Mouse (Mus musculus) layer of hippocampus, postnatal 14 days (tissue): ENCODE results near the gene Tubb4a. TPM values are rescaled to one million over a fixed set of nuclear protein-coding genes. Genes with fewer than 3 reads are reported as not detected.
"Not testable (repeated sequence)": the region's sequence is repeated elsewhere in the genome, so short reads cannot be mapped to it uniquely, and the experiment has no call there.

Experiments
- DNase-seq, 2 experiments: peaks; one replicate each; pipeline ENCODE4 v3.0.0; 2021 to 2022; ENCODE audit warnings: low spot score in 2 of 2, mixed read lengths in 1 of 2
- total RNA-seq, 2 experiments: library from RNA; stranded (reverse); gene quantifications; 2 replicates each; pipeline ENCODE4 v1.2.3; 2021

Gene Tubb4a
- total RNA-seq, 2 experiments from 2014 or later = 714 to 754 TPM

- DNase-seq = peak; percentile 79 to 81
Observed at GRCm38 (mm10) chr17:57059486-57059977, 28.1 kb downstream of the Tubb4a start, which contains the start of gene Slc25a23. Gene Slc25a23, minus strand, starts transcription at chr17:57059863.

GRCm38 (mm10) chr17:57058891-57059485 lies 28.6 kb downstream of the Tubb4a start, which contains the start of gene Crb3:
Gene Crb3, plus strand, starts transcription at chr17:57059105.
- DNase-seq = peak; percentile 50 to 56

- DNase-seq = no peak
Observed at GRCm38 (mm10) chr17:57056246-57056645, 31.3 kb downstream of the Tubb4a start.

- DNase-seq = not testable (repeated sequence)
Observed at GRCm38 (mm10) chr17:57051679-57052078, 35.9 kb downstream of the Tubb4a start.

- peak in 1 of 2 experiments; percentile 49 for DNase-seq
Observed at GRCm38 (mm10) chr17:57048816-57049215, 38.8 kb downstream of the Tubb4a start.

GRCm38 (mm10) chr17:57047406-57047805 lies 40.2 kb downstream of the Tubb4a start:
- no peak for DNase-seq

GRCm38 (mm10) chr17:57041554-57041953 lies 46.0 kb downstream of the Tubb4a start, which contains the start of gene Slc25a41:
Gene Slc25a41, minus strand, starts transcription at chr17:57041654.
- no peak for DNase-seq

- no peak for DNase-seq
Observed at GRCm38 (mm10) chr17:57038978-57039377, 48.6 kb downstream of the Tubb4a start.

- DNase-seq = no peak
Observed at GRCm38 (mm10) chr17:57032854-57033253, 54.7 kb downstream of the Tubb4a start.

- peak; percentile 99 to 100 for DNase-seq
Observed at GRCm38 (mm10) chr17:57031661-57032420, 55.7 kb downstream of the Tubb4a start.

GRCm38 (mm10) chr17:57030931-57031660 lies 56.5 kb downstream of the Tubb4a start, which contains the start of gene Khsrp:
Gene Khsrp, minus strand, starts transcription at chr17:57031522.
- DNase-seq = peak in 1 of 2 experiments; percentile 39

Other genes starting within 250 kb of the Tubb4a start
- not detected for gene Acsbg2, start 213.3 kb downstream of the Tubb4a start, total RNA-seq
- under 1 TPM; 0.24 to 0.28 TPM for gene 1700061G19Rik, start 212.3 kb downstream of the Tubb4a start, total RNA-seq
- gene Mllt1, start 152.4 kb downstream of the Tubb4a start, total RNA-seq = 10 to 100 TPM; 59.6 to 64.8 TPM
- not detected for gene Acer1, start 105.7 kb downstream of the Tubb4a start, total RNA-seq
- gene Clpp, start 97.5 kb downstream of the Tubb4a start, total RNA-seq = 10 to 100 TPM; 56.1 to 58.3 TPM
- gene Alkbh7, start 90.4 kb downstream of the Tubb4a start, total RNA-seq = 10 to 100 TPM; 18.2 to 22.3 TPM
- not detected for gene Pspn, start 87.8 kb downstream of the Tubb4a start, total RNA-seq
- 10 to 100 TPM; 51.0 to 56.0 TPM for gene Gtf2f1, start 76.5 kb downstream of the Tubb4a start, total RNA-seq
- under 1 TPM in 1 of 2 experiments, not detected in 1; 0.28 TPM for gene Gm17949, start 76.3 kb downstream of the Tubb4a start, total RNA-seq
- gene Khsrp, start 56.3 kb downstream of the Tubb4a start, total RNA-seq = 100 to 1,000 TPM; 104 to 111 TPM
- gene Slc25a41, start 46.1 kb downstream of the Tubb4a start, total RNA-seq = not detected
- gene Crb3, start 28.7 kb downstream of the Tubb4a start, total RNA-seq = 1 to 10 TPM in 1 of 2 experiments, under 1 TPM in 1; 0.79 to 1.6 TPM
- 100 to 1,000 TPM; 338 to 358 TPM for gene Slc25a23, start 27.9 kb downstream of the Tubb4a start, total RNA-seq
- 1 to 10 TPM; 1.4 to 2.9 TPM for gene Dennd1c, start 9.3 kb downstream of the Tubb4a start, total RNA-seq
- gene Tnfsf9, start 17.5 kb upstream of the Tubb4a start, total RNA-seq = under 1 TPM; 0.50 to 0.60 TPM
- under 1 TPM in 1 of 2 experiments, not detected in 1; 0.48 TPM for gene Cd70, start 62.0 kb upstream of the Tubb4a start, total RNA-seq
- not detected for gene Tnfsf14, start 106.4 kb upstream of the Tubb4a start, total RNA-seq
- gene C3, start 140.4 kb upstream of the Tubb4a start, total RNA-seq = 1 to 10 TPM; 1.6 to 4.2 TPM
- 10 to 100 TPM; 18.0 to 20.5 TPM for gene Gpr108, start 160.7 kb upstream of the Tubb4a start, total RNA-seq
- gene Trip10, start 161.7 kb upstream of the Tubb4a start, total RNA-seq = 10 to 100 TPM in 1 of 2 experiments, 1 to 10 TPM in 1; 9.1 to 10.3 TPM
- 1 to 10 TPM; 5.0 to 5.3 TPM for gene Vav1, start 191.3 kb upstream of the Tubb4a start, total RNA-seq